Mouse (Mus musculus): ENCODE data around the gene Ptgis.
A peak's percentile ranks its signal among the peaks of the same experiment; 100 is the strongest.

The Ptgis gene

DNA sequence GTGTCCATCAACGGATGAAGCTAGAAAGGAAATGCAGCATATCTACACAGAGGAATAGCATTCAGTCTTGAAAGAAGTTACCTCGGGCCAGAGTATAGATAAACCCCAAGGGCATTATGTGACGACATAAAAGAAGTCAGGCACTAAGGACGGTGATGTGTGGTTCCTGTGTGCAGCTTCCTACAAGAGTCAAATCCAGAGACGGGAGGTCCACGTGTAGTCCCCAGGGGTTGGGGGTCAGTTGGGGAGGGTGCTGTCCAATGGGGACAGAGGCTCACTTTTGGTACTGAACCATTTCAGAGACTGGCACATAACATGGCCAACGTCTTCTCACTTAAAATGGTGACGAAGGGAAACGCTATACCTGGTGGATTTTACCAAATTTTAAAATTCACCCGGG, 61.1 kb downstream of the Ptgis start:
- H3K36me3 ChIP-seq (ENCODE audit: control insufficient read depth, insufficient read depth, low read length, poor library complexity, severe bottlenecking): no peaks in the 10 kb centered on the region
- H3K27me3 ChIP-seq (ENCODE audit: control insufficient read depth, insufficient read depth, low read length, poor library complexity, severe bottlenecking): no peaks in the 10 kb centered on the region
- DNase-seq (ENCODE audit: low read depth, low spot score): peak; percentile 79

DNA sequence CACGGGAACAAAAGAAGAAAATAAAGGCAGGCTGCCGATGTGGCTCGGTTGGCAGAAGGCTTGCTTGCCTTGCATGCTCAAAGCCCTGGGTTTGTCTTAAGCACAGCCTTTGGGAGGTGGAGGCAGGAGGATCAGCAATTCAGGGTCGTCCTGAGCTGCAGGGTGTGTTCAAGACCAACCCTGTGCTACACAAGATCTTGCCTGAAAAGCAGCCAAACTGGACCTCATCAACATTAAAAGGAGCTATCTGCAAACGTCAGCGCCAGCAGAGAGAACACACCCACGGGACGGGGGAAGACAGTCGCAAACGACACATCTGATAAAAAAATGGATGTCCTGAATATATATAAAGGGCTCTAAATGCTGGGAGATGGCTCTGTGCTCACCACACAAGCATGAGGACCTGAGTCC, 63.2 kb downstream of the Ptgis start:
- Histone ChIP-seq H3K27me3 (ENCODE audit: control insufficient read depth, insufficient read depth, low read length, poor library complexity, severe bottlenecking) (no peaks in the 10 kb centered on the region), H3K36me3 (ENCODE audit: control insufficient read depth, insufficient read depth, low read length, poor library complexity, severe bottlenecking) (no peaks in the 10 kb centered on the region)
- DNase-seq (ENCODE audit: low read depth, low spot score): no peak

DNA sequence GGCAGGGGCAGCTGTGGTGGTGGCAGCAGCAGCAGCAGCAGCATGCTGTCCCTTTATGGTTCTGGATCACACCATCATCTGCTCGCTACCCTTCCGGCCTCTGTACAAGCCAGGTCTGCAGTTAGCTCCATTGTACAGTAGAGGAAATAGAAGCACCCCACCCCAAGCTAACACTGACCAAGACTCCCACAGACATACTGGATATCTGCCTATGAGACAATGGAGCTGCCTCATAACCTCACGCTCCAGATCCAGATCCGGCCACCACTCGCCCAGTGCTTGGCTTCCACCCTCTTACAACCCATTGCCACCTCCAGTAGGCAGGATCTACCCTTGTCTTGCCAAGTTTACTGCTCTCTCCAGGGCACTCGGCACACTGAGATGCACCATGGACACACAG, 65.1 kb downstream of the Ptgis start:
- Histone ChIP-seq H3K27me3 (ENCODE audit: control insufficient read depth, insufficient read depth, low read length, poor library complexity, severe bottlenecking) (no peaks in the 10 kb centered on the region), H3K36me3 (ENCODE audit: control insufficient read depth, insufficient read depth, low read length, poor library complexity, severe bottlenecking) (no peaks in the 10 kb centered on the region)
- DNase-seq (ENCODE audit: low read depth, low spot score): no peak

DNA sequence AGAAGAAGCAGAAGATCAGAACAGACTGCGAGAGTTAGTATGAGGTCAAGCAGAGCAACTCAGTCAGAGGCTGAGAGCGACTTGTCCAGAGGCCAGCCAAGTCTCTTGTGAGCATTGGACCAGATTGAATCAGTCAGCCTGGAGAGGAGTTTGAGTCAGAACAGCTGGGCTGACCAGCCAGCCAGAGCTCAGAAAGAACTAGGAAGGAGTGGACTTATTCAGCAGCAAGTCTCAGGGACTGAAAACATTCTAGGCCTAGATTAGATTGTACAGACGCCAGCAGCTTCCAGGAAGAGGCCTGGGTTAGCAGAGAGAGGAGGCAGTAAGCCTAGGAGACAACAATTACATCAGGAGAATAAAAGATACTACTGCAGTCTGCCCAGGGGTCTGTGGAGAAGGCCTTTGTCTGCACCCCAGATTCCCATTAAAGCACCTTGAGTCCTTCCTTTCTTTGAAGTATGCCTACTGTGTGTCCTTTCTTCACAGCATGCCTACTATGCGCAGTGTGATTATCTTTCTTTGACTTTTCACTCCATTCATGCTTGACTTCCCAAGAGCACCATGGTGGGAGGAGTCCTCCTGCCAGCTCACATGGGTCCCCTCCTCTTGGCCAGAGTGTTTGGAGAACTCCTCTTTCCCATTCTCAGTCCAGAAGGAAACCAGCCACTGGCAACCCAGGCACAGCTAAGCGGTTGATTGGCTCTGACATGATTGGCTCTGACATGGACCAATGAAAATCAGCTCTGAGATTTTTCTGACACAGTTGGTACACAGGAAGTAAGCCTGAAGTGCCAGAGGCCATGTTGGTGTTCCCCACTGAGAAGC, 67.1 kb downstream of the Ptgis start:
- H3K27me3 ChIP-seq (ENCODE audit: control insufficient read depth, insufficient read depth, low read length, poor library complexity, severe bottlenecking): no peaks in the 10 kb centered on the region
- no peaks in the 10 kb centered on the region for H3K36me3 ChIP-seq (ENCODE audit: control insufficient read depth, insufficient read depth, low read length, poor library complexity, severe bottlenecking)
- no peak for DNase-seq (ENCODE audit: low read depth, low spot score)

DNA sequence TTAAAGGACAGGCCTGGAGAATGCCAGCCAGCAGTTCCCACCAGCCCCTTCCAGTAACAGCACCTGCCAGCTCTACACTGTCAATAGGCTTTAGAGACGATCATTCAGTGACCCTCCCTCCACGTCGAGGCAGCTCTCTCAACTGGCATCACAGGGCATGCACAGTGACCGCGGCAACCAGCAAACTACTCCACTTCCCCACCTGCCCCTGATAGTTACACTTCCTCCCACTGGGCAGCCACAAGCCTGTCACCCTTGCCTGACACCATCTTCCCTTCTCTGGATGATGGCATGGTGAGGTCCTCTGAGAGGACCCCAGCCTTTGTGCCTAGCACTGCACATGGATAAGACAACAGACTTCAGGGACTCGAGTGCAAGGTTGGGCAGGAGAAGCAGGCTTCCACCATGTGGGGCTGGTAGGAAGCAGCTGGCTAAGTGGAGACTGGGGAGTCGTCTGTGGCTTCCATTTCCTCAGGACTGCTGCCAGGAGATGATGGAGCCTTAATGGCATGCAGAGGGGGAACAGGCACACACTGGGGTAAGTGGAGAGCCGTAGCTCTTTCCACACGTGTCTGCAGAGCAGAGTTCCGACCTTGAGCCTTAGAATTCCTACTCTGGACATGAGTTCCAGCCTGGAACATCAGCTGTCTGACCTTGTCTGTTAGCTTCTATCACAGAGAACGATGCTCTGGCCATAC, 72.7 kb downstream of the Ptgis start:
- Histone ChIP-seq H3K27me3 (ENCODE audit: control insufficient read depth, insufficient read depth, low read length, poor library complexity, severe bottlenecking) (no peaks in the 10 kb centered on the region), H3K36me3 (ENCODE audit: control insufficient read depth, insufficient read depth, low read length, poor library complexity, severe bottlenecking) (no peaks in the 10 kb centered on the region)
- DNase-seq (ENCODE audit: low read depth, low spot score): peak; percentile 49

DNA sequence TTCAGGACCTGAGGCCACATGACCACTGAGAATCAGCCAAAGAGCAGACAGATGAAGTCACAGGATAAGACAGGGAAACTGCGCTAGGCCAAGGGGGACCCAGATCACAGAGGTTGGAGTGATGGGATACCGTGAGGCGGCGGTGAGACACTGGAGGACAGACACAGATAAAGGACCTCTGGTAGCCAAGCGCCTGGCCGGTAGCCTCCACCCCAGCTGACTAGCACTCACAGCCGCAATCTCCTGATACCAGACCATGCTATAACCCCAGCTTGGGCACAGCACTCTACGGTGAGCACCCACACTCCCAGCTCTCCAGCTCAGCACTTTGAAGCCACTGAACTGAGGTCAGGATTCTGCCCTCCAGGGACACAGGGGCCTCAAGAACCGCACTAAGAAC, 76.8 kb downstream of the Ptgis start:
- no peak for DNase-seq (ENCODE audit: low read depth, low spot score)
- Histone ChIP-seq H3K36me3 (ENCODE audit: control insufficient read depth, insufficient read depth, low read length, poor library complexity, severe bottlenecking) (no peaks in the 10 kb centered on the region), H3K27me3 (ENCODE audit: control insufficient read depth, insufficient read depth, low read length, poor library complexity, severe bottlenecking) (no peaks in the 10 kb centered on the region)

DNA sequence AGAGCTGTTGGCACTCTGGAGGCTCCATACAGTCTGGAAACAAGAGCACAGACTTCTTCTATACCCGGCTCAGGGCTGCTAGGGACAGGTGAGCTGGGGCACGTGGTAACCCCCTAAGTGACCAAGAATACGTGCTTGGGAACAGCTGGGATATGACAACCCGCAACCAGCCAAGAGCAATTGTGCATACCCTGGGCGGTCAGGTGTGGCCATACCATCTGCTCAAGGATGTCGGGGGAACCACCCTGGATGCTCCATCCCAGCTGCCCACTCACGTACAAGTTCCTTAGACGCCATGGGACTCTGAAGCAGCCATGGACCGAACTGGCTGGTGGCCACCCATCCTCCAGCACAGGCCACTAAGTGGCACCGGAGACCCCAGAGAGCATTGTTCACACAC, 77.3 kb downstream of the Ptgis start:
- DNase-seq (ENCODE audit: low read depth, low spot score): no peak

DNA sequence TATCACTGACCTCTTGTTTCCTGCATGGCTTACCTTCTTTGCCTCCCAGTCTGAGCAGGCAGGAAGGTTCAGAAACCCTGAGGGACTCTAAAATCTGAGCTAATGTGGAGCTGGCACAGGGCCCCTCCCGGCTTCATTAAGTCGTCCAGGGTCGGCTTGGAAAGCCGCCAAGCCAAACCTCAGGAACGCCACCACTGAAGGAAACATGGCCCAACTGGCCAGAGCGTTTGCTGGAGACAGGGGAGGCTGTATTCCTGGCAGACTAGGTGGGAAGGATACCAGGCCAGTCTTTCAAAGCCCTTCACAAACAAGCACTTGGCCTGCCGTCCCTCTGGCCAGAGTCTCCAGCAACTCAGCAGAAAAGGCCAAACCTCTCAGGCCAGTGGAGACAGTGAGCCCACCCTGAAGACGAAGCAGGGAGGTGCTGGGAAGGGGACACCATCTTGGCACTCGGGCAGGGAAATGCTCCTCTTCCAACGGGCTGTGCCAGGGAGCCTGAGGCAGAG, 77.8 kb downstream of the Ptgis start:
- Histone ChIP-seq H3K27me3 (ENCODE audit: control insufficient read depth, insufficient read depth, low read length, poor library complexity, severe bottlenecking) (no peaks in the 10 kb centered on the region), H3K36me3 (ENCODE audit: control insufficient read depth, insufficient read depth, low read length, poor library complexity, severe bottlenecking) (no peaks in the 10 kb centered on the region)
- DNase-seq (ENCODE audit: low read depth, low spot score): no peak

More for the DNA sequence above, 77.3 kb downstream of the Ptgis start:
- H3K36me3 ChIP-seq (ENCODE audit: control insufficient read depth, insufficient read depth, low read length, poor library complexity, severe bottlenecking): no peaks in the 10 kb centered on the region
- H3K27me3 ChIP-seq (ENCODE audit: control insufficient read depth, insufficient read depth, low read length, poor library complexity, severe bottlenecking): no peaks in the 10 kb centered on the region

DNA sequence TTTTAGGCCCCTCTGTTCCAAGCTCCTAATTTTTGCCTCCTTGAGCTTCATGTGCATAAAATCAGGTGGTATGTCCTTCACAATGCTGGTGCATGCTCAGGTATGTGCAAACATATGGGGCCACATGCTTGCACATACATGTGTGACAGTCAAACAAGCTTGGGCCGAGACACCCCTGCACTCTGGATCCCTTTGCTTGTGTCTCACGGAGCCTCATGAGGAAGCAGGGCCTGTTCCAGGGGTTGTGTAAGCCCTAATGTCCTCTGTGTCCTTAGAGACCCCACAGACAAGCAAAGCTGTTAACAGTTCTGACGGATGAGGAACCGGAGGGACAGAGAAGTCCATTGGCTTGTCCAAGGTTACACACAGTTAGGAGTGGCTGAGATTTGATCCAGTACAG, 80.7 kb downstream of the Ptgis start:
- H3K36me3 ChIP-seq (ENCODE audit: control insufficient read depth, insufficient read depth, low read length, poor library complexity, severe bottlenecking): no peaks in the 10 kb centered on the region
- no peak for DNase-seq (ENCODE audit: low read depth, low spot score)
- no peaks in the 10 kb centered on the region for H3K27me3 ChIP-seq (ENCODE audit: control insufficient read depth, insufficient read depth, low read length, poor library complexity, severe bottlenecking)

DNA sequence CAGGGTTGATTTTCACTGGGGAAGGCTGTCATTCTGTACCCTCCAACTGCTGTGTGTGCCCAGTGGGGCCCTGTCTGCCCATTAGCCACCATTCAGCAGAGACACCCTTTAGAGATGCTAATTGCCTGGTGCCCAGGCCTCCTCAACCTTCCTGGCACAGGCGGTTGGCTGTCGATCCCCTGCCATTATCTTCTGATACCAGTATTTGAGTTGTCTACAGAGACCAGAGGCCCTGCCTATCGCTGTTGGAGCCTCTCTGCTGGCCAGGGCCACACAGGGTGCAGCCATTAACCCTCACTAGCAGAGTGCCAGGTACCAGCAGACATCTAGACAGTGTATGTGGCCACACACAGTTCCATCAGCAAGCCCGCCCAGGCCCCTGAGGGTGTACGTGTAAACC, 81.6 kb downstream of the Ptgis start:
- H3K36me3 ChIP-seq (ENCODE audit: control insufficient read depth, insufficient read depth, low read length, poor library complexity, severe bottlenecking): no peaks in the 10 kb centered on the region
- H3K27me3 ChIP-seq (ENCODE audit: control insufficient read depth, insufficient read depth, low read length, poor library complexity, severe bottlenecking): no peaks in the 10 kb centered on the region
- no peak for DNase-seq (ENCODE audit: low read depth, low spot score)

DNA sequence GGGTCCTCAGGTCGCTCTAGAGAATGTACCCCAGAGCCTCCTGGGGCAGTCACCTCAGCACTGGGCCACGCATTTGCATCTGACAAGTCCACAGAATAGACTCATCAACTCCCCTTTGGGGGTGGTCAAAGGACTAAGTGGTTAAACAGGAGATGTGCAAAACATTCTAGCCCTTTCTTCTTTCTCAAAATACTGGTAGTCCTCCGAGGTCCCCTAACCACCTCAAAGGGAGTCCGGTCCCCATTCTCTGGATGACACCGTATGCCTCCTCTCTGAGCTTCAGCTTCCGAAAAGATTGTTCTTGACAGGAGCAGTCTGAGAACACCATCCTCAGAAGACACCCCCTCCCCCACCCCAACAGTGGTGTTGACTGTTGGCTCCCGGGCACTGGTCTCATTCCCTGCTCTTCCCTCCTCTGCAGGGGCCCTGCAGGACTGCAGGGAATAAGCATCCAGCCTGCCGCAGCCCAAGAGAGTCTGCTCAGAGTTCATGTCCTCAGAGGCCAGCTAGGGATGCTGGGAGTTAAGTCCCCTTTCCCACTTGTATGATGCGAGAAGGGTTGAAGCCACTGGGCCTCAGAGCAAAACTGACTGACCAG, 84.2 kb downstream of the Ptgis start:
- no peak for DNase-seq (ENCODE audit: low read depth, low spot score)
- Histone ChIP-seq H3K36me3 (ENCODE audit: control insufficient read depth, insufficient read depth, low read length, poor library complexity, severe bottlenecking) (no peaks in the 10 kb centered on the region), H3K27me3 (ENCODE audit: control insufficient read depth, insufficient read depth, low read length, poor library complexity, severe bottlenecking) (no peaks in the 10 kb centered on the region)

DNA sequence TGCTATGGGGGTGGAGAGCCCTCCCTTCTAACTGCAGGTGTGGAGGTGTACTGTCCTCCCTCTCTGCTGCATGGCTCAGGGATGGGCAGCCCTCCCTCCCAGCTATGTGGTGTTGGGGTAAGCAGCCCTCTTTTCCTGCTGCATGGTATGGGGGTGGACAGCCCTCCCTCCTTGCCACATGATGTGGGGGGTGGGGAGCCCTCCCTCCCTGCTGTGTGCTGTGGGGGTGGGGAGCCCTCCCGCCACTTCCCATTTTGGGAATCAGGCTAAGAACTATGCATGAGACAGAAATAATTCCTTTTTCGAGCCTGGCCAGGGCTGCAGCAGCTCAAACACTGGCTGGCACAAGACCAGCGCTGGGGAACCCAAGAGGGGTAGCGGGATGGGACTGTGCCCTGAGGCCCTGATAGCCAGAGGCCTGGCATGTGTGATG, 84.8 kb downstream of the Ptgis start:
- DNase-seq (ENCODE audit: low read depth, low spot score): no peak
- no peaks in the 10 kb centered on the region for H3K27me3 ChIP-seq (ENCODE audit: control insufficient read depth, insufficient read depth, low read length, poor library complexity, severe bottlenecking)
- no peaks in the 10 kb centered on the region for H3K36me3 ChIP-seq (ENCODE audit: control insufficient read depth, insufficient read depth, low read length, poor library complexity, severe bottlenecking)

DNA sequence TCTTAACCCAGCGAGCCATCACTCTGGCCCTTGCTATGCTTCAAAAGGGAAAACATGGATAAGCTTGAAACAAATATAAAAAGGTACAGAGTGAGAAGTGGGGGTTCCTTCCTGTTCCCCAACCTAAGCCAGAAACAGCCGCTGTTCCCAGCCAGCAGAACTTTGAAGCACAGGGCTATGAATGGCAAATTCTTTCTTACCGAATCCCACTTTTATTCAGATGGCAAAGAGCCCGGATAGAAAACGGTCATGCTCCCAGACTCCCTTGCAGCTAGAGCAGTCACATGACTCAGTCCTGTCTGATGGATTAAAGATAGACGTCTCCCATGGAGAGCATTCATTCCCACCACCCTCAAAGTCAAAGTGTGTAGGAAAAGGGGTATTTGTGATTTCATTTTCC, 89.5 kb downstream of the Ptgis start:
- DNase-seq (ENCODE audit: low read depth, low spot score): no peak
- no peaks in the 10 kb centered on the region for H3K36me3 ChIP-seq (ENCODE audit: control insufficient read depth, insufficient read depth, low read length, poor library complexity, severe bottlenecking)

DNA sequence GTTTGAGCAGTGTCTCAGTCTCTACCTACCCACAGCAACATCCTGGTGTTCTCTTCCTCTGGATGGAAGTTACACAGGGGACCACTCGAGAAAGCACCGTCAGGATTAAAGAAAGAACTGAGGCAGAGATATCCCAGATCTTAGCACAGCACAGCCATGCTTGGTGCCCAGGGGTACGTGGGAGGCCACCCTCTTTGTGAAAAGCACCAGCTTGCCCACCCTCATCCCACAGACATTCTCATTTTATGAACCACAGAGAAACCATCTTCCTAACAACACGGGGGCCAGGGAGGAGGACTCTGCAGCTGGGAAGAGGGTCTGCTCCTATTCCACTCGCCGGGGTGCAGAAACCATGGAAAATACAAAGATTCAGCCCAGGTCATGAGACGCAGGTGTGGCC, 90.3 kb downstream of the Ptgis start:
- DNase-seq (ENCODE audit: low read depth, low spot score): no peak

More for the DNA sequence above, 89.5 kb downstream of the Ptgis start:
- H3K27me3 ChIP-seq (ENCODE audit: control insufficient read depth, insufficient read depth, low read length, poor library complexity, severe bottlenecking): no peaks in the 10 kb centered on the region

DNA sequence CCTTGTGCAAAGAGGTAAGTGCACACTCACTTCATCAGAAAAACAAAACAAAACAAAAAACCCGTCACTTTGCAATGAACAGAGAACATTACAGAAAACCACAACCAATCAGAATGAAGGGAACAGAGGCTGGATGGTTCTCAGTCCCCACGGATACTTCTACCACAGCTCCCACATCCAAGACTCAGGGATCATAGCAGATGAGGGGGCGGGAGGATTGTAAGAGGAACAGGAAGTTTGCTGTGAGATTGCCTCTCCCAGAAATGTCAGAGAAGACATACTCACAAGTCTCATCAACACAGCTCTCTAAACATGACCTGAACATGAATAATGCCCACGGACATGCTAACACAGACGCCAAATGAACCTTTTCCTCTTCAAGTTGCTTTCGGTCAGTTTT, 91.4 kb downstream of the Ptgis start:
- no peak for DNase-seq (ENCODE audit: low read depth, low spot score)
- H3K36me3 ChIP-seq (ENCODE audit: control insufficient read depth, insufficient read depth, low read length, poor library complexity, severe bottlenecking): no peaks in the 10 kb centered on the region
- no peaks in the 10 kb centered on the region for H3K27me3 ChIP-seq (ENCODE audit: control insufficient read depth, insufficient read depth, low read length, poor library complexity, severe bottlenecking)

More for the DNA sequence above, 90.3 kb downstream of the Ptgis start:
- no peaks in the 10 kb centered on the region for H3K27me3 ChIP-seq (ENCODE audit: control insufficient read depth, insufficient read depth, low read length, poor library complexity, severe bottlenecking)
- no peaks in the 10 kb centered on the region for H3K36me3 ChIP-seq (ENCODE audit: control insufficient read depth, insufficient read depth, low read length, poor library complexity, severe bottlenecking)
